Mouse (Mus musculus): ENCODE measurements around the gene Ccdc88c. TPM values are rescaled to one million over a fixed set of nuclear protein-coding genes. Genes with fewer than 3 reads are reported as not detected.

Ccdc88c gene
- total RNA-seq (2021), result 1 to 10 TPM; 9.6 to 9.7 TPM
- long read RNA-seq, experiment 1, result 0 reads
- long read RNA-seq, experiment 2, partial matches to known transcripts, result 9 of 9 reads
- long read RNA-seq, experiment 2, other reads (novel, unspliced or antisense), result 0 of 9 reads

DNA sequence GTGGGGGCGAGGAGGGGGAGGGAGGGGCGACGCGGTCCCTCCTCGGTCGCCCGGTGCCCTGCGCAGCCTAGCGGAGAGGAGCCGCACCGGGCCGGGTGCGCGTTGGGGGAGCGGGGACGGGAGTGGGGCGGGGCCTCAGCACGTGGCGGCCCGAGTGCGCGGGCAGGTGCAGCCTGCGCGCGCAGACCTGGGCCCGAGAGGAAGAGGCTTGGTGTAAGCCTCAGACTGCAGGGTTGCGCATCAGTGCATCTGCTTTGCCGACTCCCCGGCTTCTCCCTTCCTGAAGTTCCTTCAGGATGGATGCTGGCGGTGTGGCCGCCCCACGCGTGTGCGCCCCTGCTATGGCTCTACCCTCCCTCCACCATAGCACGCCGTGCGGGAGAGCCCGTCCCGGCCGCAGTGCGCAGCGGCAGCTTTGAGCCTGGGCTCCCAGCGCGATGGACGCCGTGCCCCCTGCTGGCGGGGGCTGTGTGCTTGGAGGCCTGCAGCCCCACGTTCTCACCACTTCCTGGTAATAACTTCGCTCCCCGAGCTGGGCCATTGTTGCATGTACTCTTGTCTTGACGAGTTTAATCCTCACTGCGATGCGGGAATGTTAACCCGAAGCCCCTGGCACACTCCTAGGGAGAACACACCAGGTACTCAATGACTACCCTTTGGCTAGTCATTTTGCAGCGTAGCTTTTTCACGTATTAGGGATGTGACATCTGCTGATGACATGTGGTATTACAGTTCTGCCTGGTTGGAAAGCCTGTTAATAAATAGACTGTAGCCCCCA lies at the start of gene Ccdc88c:
Gene Ccdc88c, minus strand, starts transcription at position 103 of the 778 bp plus-strand sequence.
- intact Hi-C loops (cut with DNase I), result loop anchor here (1.0 kb wide), 3 partner anchors 71 to 93 kb away; no protein-coding TSS in a partner anchor
- DNase-seq, result peak; percentile 86 to 87

DNA sequence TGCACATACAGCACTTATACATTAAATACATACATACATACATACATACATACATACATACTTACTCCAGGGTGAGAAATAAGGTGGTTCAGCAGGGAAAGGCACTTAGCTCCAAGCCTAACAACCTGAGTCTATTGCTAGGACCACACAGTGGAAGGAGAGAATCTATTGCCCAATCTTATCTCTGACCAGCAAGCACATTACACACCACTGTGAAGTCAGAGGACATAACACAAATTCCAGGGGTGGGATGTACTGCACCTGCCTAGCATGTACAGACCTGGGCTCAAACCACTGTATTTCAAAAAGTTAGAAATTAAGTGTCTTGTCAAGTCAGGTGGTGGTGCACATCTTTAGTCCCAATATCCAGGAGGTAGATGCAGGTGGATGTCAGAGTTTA lies 49.1 kb upstream of the Ccdc88c start:
- no peak for DNase-seq
- intact Hi-C loops (cut with DNase I), result no loop called here

DNA sequence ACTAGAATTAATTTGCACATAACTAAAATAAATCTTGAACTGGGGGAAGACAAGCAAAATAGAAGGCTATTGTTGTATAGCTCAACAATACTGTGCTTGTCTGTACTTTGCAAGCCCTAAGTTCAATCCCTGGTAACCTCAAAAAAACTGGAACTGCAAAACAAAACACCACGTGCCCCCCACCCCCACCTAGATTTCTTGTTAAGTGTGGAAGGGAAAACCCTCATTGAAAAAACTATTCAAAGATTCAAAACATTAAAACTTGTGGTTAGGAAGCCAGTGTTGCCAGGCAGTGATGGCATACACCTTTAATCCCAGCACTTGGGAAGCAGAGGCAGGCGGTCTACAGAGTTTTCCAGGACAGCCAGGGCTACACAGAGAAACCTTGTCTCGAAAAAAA lies 46.6 kb upstream of the Ccdc88c start:
- intact Hi-C loops (cut with DNase I), result no loop called here
- DNase-seq, result no peak

DNA sequence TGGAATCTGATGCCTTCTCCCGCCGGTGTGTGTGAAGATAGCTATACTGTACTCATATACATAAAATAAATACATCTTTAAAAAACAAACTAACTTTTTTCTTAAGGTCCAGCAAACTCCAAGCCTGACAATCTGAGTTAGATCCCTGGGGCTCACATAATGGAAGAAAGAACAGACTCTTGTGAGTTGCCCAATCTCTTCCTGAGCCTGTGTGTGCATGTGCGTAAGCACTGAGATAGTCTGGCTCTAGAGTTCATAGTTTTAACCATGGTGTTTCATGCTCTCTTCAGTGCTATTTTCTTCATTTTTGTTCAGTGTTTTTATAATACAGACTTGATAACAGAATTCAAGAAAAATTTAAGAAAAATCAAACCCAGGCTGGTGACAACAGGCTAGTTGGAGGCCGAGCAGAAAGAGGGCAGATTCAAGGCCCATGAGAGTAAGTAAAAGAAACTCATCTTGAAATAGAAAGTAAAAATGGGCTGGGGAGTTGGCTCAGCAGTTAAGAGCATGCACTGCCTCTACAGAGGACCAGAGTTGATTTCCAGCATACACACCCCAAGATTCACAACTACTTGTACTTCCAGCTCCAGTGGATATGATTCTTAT lies 46.1 kb upstream of the Ccdc88c start:
- no peak for DNase-seq
- intact Hi-C loops (cut with DNase I), result no loop called here

DNA sequence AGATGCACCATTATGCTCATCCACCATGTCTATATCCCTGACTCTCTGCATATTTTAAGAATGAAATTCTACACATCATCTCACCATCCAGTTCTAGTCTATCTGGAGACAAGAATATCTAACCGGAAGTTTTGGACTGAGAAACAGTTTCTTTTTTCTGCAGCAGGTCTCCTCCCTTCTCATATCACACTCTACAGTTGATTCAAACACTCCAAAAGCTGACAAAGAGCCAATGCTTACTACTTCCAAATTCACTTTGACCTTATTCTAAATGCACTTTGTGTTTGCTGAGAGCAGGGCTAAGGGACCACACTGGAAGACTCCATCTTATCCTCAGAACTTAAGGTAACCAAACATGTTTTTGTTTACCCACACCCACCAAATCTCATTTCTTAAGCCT lies 41.0 kb upstream of the Ccdc88c start:
- intact Hi-C loops (cut with DNase I), result no loop called here
- DNase-seq, result no peak

DNA sequence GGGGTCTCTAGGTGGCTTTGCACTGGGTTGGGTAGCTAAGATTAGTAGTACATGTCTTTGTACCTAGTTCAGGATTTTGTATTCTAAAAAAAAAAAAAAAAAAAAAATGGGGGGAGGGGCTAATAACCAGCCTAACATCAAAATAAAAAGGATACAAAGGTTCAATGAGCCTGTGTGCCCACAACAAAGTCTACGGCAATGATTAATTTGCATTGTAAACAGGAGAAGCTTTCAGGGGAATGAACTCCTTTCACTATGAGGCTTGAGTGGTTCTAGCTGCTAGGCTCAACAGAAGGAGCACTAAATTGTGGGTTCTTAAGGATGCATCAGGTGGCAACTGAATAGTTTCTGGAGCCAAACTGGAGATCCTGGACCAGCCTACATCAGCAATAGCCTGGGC lies 37.5 kb upstream of the Ccdc88c start:
- no peak for DNase-seq
- intact Hi-C loops (cut with DNase I), result no loop called here

DNA sequence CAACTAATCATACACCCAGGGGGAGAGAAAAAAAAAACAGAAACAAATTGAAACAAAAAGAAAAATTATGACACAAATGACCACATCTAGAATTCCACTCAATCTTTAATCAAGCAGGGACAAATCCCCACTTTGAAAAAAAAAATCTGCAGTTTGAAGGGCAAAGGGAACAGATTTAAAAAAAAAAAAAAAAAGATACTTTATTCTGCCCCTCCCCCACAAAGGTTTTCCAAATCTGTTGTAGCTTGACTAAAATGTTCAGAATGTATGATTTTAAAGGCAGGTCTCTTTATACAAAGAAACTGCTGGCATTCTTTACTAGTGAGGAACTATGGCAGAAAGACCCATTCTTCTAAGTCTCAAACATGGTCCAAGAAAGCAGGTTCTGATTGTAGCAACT lies 11.1 kb upstream of the Ccdc88c start:
- no peak for DNase-seq
- intact Hi-C loops (cut with DNase I), result no loop called here

DNA sequence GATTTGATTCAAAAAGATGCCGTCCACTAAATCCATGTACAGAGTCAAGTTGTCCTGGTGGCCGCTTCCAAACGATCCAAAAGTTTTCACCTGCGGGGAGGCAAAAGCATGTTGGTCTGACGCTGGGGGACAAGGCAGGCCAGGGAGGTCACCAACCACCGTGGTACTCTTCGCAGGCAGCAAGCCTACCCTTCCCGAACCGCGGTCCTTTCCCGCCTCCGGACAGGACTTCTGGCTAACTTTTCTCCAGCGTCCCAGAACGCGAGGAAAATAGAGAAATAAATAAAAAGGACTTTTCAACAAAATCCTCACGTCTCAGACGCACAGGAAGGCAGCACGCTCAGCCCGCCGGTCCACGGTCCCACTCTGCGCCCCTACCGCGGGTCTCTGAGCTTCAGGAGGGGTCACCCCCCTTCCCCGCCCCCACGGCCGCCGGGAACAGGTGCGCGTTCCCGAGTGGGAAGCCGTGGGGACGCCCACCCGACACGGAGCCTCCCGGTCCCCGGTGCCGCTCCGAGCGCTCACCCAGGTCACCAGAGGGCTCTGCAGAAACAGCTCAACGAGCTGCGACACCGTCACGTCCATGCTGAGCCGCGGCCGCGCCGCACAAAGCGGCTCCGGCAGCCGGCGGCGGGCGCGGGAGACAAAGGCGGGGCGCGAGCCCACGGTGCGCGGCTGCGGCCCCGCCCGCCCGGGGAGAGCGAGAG lies 456 bp downstream of the Ccdc88c start:
- intact Hi-C loops (cut with DNase I), result no loop called here
- no peak for DNase-seq

DNA sequence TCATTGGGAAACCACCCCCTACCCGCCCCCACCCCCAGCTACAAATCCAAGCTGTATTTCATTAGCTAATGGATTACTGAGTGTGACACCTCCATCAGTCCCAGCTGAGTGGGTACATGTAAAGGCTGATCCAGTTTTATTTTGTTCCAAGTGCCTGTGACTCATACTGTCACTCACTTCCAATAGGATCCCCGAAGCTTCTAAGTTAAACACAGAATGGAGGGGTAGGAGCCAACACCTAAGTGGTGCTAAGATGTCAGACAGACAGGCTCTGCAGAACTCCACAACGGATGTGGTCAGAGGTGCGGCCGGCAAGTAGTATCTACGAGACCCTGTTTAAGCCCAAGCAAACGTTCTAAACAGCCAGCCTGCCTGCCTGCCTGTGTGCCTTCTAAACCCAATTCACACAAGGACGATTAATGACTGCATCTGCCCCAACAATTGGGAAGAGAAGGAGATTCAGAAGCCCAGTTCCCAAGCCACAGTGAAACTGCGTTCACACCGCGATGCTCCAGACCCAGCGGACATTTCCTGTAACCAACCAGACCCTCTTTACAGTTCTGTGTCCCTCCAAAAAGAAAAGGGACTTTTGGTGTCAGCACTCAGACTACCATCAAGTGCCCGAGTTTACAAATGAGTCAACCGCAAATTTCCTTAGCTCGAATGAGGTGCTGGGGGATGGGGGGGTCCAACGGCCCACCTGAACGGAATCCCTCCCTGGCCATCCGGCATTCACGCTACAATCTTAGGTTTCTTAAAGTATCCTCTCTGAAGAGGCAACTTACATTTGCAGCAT lies 1.2 kb downstream of the Ccdc88c start:
- DNase-seq, result no peak
- intact Hi-C loops (cut with DNase I), result no loop called here

DNA sequence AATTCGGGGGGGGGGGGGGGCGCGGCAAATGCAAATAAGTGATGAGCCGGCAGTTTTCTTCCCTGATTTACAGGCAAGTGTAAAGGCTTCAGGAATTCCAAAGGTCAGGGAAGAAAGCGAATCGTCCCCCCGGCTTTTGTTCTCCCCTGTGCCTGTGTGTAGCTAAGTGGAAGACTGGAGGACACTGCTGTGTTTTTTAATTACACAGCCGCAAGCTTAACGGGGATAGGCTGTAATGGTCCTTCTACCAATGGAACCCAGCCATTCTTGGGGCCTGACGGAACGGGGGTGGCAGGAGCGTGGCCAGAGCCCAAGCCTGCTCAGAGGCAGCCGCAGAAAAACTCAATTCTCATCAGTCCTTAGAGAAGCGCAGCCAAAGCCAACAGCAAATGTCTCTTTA lies 1.9 kb downstream of the Ccdc88c start:
- DNase-seq, result no peak

DNA sequence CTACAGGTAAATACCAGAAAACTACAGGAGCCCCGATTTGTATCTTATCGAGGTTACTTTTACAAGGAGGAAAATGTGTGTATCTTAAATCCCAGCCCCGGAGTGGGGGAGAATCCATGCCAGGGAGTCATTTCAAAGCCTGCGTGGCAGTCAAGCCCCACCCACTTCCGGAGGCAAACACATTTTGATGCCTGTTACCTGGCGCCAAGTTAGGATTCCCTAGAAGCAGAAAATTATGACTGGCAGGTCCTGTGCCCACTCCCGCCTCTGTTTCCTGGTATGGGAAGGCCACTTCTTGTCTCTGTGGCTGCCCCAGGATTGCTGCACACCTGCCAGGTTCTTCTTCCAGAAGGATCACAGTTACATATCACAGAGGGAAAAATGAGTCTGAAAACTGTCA lies 2.3 kb downstream of the Ccdc88c start:
- no peak for DNase-seq
- intact Hi-C loops (cut with DNase I), result no loop called here

More for the DNA sequence above, 1.9 kb downstream of the Ccdc88c start:
- intact Hi-C loops (cut with DNase I), result no loop called here

DNA sequence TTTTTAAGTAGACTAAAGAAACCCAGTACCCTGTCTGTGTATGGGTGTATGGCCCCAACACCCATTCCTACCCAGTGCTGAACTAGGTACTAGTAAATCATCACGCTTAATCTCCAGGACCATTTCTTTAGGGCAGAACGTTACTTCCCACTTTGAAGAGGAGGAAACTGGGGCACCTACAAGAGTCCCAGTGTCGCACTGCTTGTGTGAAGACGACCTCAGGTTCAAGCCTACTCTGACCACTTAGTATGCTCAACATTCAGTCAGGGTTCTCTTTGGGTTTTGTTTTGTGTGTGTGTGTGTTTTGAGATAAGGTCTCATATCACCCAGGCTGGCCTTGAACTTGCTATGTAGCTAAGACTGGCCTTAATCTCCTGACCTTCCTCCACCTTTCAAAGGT lies 2.8 kb downstream of the Ccdc88c start:
- intact Hi-C loops (cut with DNase I), result no loop called here
- no peak for DNase-seq

DNA sequence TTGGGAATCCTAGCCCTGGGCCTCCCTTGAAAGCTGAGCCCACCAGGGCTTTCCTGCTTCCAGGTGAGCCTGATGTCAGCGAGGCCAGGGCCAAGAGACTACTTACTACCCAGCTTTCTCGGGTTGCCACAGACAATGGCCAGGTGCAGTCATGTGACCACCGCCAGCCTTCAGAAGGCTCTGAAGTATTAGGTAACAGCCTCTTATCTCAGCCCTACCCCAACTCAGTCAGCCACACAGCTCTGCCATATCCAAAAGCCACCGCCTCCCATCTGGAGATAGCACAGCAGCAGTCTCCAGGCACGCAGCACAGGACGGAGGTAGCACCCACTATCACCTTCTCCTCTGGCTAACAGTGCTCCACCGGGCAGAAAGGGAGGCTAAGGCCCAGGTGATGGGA lies 3.5 kb downstream of the Ccdc88c start:
- intact Hi-C loops (cut with DNase I), result no loop called here
- DNase-seq, result no peak

DNA sequence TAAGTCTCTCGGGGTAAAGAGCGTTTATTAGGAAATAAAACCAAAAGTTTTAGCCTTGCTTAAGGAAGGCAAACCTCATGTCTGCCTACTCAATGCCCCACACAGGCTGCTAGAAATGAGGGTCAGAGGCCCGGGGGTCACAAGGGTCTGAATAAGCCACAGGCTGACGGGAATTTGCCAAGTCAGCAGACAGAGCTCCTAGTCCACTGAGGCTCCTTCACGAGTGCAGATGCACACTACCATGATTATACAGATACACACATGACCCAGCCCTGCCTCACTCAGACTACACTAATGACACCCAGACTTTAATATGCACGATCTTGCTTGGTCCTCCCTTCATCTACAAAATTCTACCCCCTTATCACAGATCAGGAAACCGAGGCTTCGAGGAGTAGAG lies 4.0 kb downstream of the Ccdc88c start:
- intact Hi-C loops (cut with DNase I), result no loop called here
- DNase-seq, result no peak

DNA sequence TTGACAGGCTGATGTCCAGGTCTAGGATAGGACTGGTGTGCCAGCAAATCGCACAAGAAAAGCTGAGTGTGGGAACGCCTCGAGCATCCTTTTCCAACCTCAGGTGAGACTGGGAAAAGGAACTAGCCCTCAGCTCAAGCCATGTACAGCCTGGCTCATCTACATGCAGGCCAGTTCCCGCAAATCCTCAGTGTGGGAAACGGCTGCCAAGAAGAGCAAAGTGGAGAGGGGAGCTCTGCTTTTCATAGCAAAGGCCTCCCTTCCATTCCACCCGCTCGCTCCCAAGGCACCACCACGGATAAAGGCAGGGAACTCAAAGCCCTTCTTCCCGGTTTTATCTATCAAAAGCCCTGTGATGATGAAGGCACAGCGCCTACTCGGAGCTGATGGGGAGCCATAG lies 5.7 kb downstream of the Ccdc88c start:
- no peak for DNase-seq
- intact Hi-C loops (cut with DNase I), result no loop called here

DNA sequence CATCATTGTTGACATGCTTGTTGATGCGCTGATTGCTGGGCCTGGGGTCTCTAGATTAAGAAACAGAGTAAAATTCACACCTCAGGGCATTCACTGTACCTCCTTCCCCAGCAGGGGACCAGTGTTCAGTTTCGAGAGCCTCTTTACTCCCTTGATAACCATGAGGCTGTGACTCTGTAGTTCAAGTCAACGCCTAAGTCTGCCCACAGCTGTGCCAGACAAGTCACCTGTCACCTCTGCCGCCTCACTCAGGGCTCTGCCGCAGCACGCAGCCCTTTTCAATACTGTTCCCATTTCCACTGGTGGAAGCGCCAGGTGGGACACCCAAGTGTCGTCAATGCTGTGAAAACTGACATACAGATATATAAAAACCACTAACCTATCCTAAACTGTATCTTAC lies 6.5 kb downstream of the Ccdc88c start:
- DNase-seq, result no peak
- intact Hi-C loops (cut with DNase I), result no loop called here

DNA sequence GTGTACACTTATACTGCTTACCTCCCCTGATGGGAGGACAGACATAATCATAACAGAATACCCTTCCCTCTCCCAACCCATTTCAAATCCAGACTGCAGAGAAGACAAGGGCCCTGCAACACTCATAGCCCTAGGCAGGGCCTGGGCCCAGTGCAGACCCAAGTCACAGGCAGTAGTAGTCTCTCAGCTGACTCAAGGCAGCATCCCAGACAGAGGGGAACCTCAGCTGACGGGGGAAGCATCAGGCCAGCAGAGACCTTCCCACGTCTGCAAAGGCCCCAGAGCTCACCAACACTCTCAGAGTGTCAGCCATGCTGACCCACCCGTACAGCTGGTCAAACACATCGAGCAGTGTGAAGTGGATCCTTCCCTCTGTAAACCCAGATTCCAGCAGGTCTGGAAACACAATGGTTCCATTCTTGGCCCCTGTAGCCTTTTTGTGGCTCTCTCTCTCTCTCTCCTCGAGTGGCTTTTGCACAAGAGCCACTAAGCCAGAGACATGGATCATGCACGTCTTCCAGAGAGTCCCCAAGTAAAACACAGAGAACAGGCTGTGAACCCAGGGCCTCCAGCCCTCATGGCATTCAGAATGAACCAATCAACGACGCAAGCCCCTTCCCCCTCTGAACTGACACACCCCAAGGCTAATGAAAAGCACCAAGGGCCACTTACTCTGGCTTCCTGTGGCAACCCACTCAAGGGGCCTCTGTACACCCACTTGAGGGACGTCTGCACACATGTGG lies 7.2 kb downstream of the Ccdc88c start:
- intact Hi-C loops (cut with DNase I), result no loop called here

DNA sequence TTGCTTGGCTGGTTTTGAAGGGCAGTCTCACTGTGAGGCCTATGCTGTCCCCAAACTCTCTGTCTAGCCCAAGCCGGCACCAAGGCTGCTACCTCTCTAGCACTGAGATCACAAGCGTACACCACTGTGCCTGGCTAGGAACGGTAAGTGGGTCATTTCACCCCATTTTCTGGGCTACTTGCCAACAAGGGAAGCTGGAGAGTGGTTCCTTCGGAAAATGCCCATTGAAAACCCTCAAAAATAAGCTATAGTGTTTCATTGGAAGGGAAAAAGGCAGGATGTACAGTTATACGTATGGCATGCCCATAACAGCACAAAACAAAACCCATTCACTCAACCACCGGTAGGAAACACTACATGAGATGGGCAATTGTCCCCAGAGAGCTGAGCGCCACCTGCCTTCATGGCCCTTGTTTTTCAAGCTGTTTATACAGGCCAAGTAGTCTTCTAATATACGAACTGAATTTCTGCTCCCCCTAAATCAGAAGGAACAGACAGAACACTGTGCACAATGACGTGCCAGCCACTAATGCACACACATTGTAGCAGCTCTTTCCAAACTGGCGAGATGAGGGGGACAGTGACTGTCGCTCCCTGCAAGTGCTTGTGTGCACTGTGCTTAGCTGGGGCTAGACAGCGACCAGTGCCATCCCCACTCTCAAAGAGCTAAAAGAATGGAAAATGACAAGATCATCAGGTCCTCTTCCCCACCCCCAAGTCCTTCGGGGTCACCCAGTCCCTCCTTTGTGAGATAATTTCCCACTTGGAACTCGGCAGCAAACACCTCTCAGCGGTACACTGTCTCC lies 8.4 kb downstream of the Ccdc88c start:
- no peak for DNase-seq

More for the DNA sequence above, 7.2 kb downstream of the Ccdc88c start:
- no peak for DNase-seq

DNA sequence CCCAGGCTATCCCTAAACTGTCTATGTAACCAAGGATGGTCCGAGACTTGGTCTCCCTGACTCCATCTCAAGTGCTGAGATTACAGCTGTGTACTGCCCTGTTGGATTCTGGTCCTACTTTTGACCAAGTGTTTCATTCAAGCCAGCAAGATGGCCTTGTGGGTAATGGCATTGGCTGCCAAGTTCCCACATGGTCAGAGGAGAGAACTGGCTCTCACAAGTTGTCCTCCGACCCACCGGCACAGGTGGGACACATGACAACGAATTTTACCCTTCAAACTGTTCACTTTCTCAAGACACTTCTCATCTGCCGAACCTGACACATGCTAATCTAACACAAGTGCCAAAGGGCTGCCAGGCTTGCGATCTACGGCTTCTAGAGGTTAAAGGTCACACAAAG lies 9.4 kb downstream of the Ccdc88c start:
- intact Hi-C loops (cut with DNase I), result no loop called here
- no peak for DNase-seq

More for the DNA sequence above, 8.4 kb downstream of the Ccdc88c start:
- intact Hi-C loops (cut with DNase I), result no loop called here

Data from heart, postnatal 14 days (tissue).